ENCODE assay signal across 11 mouse cellular contexts in the genomic region with DNA sequence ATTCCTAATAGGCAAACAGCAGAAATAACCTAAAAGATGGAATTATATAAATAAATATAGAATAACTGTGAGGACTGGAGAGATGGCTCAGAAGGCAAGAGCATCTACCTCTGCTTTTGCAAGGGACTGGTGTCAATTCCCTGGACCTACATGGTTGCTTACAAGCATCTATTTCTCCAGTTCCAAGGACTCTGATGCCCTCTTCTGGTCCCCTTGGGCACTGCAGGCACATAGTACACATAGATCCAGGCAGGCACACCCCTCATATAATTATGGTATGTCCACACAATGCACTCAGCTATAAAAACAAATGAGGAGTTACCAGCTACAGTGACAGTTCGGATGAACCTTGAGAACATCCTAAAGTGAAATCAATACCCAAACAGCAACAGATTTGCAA. TPM values are rescaled to one million over a fixed set of nuclear protein-coding genes. Genes with fewer than 3 reads are reported as not detected.
A peak's percentile ranks its signal among the peaks of the same experiment; 100 is the strongest.
DNase-seq lines count a peak whose midpoint lies in the region; ATAC-seq and TF ChIP-seq lines count a peak whose summit lies in the region.
"Had no signal": no experiment of that assay in that cellular context is flagged by ENCODE, and none has a peak within 500 bp of the region (broad histone marks: within the 10 kb centered on the region; RNA-seq: fewer than 3 reads in every experiment).

No protein-coding gene starts in this region.

- no peaks in the 10 kb centered on the region for H3K27me3 ChIP-seq in intestine, postnatal 0 days (replicated peaks; ENCODE audit: control insufficient read depth, insufficient read depth, low read length)
- H3K27me3 ChIP-seq in intestine, embryonic 16.5 days (replicated peaks; ENCODE audit: control insufficient read depth, insufficient read depth, low read length), result peaks cover 3% of the 10 kb centered on the region; the same call in 1 of the 2 replicates
- no peaks in the 10 kb centered on the region for H3K27me3 ChIP-seq in MEL (ENCODE audit: control insufficient read depth in 1 of 2, insufficient read depth in 2 of 2, low read length in 2 of 2)
- H3K27me3 ChIP-seq: forebrain, embryonic 15.5 days had no signal

- no peak overlapping the region for H3K9ac ChIP-seq in intestine, postnatal 0 days (ENCODE audit: low read depth, low read length)
- no peak overlapping the region for H3K9ac ChIP-seq in intestine, embryonic 16.5 days (ENCODE audit: low read depth, low read length)
- H3K9ac ChIP-seq in MEL (ENCODE audit: control insufficient read depth, low read depth, low read length, poor library complexity, severe bottlenecking), result no peak overlapping the region
- H3K9ac ChIP-seq: forebrain, embryonic 15.5 days had no signal

- peak; percentile 56 for TF ChIP-seq CTCF in intestine, postnatal 0 days (IDR thresholded peaks at IDR 0.05; ENCODE audit: low read depth)
- TF ChIP-seq CTCF in MEL (IDR thresholded peaks at IDR 0.05 in 2 of 3, conservative IDR thresholded peaks at IDR 0.05 in 1 of 3; ENCODE audit: control insufficient read depth in 1 of 3, insufficient read depth in 1 of 3, low read depth in 2 of 3, low read length in 3 of 3, poor library complexity in 1 of 3, severe bottlenecking in 1 of 3), result peak; percentile 47 to 52 (median 51)

- no peaks in the 10 kb centered on the region for H3K9me3 ChIP-seq in intestine, postnatal 0 days (ENCODE audit: control insufficient read depth)
- H3K9me3 ChIP-seq in intestine, embryonic 16.5 days (ENCODE audit: control insufficient read depth, low read length), result peaks cover 9% of the 10 kb centered on the region; the same call in 1 of the 2 replicates
- H3K9me3 ChIP-seq in MEL (replicated peaks; ENCODE audit: insufficient read depth, low read length), result no peaks in the 10 kb centered on the region
- H3K9me3 ChIP-seq: forebrain, embryonic 15.5 days had no signal

- H3K79me2 ChIP-seq in MEL (ENCODE audit: control insufficient read depth, insufficient read depth, low read length, poor library complexity), result no peaks in the 10 kb centered on the region

- peak; percentile 22 for TF ChIP-seq RAD21 in MEL (IDR thresholded peaks at IDR 0.05; ENCODE audit: low read depth, low read length)

- ATAC-seq in intestine, postnatal 0 days, result no peak
- no peak for ATAC-seq in intestine, embryonic 16.5 days
- ATAC-seq: forebrain, embryonic 15.5 days had no signal

- no peak overlapping the region for H3K4me3 ChIP-seq in intestine, postnatal 0 days (ENCODE audit: low read depth, low read length)
- H3K4me3 ChIP-seq in intestine, embryonic 16.5 days (ENCODE audit: low read length), result no peak overlapping the region
- H3K4me3 ChIP-seq in MEL (ENCODE audit: control insufficient read depth in 1 of 2, insufficient read depth in 1 of 2, low read depth in 2 of 2, low read length in 2 of 2), result no peak overlapping the region
- H3K4me3 ChIP-seq: forebrain, embryonic 15.5 days had no signal

- intact Hi-C loops in heart, postnatal 36 days (cut with DNase I), result no loop called here

- WGBS in intestine, postnatal 0 days, result 94% methylated on average over 1 of the region's 1 CpGs
- 97% methylated on average over 1 of the region's 1 CpGs for WGBS in intestine, embryonic 16.5 days

- H3K4me2 ChIP-seq in intestine, postnatal 0 days (replicated peaks; ENCODE audit: low read depth), result no peak overlapping the region
- no peak overlapping the region for H3K4me2 ChIP-seq in intestine, embryonic 16.5 days (ENCODE audit: low read depth, low read length)
- H3K4me2 ChIP-seq: forebrain, embryonic 15.5 days had no signal

- TF ChIP-seq POLR2A in MEL (IDR thresholded peaks at IDR 0.05; ENCODE audit: control insufficient read depth in 1 of 2, insufficient read depth in 1 of 2, low read depth in 1 of 2, low read length in 2 of 2, poor library complexity in 1 of 2), result no peak

- peak; percentile 30 for DNase-seq in retina, postnatal 1 day
- DNase-seq in retina, embryonic 14.5 days (ENCODE audit: low spot score), result no peak
- DNase-seq in MEL (ENCODE audit: low read depth, low spot score), result peak; percentile 61
- peak; percentile 59 for DNase-seq in naive thymus-derived CD4-positive, alpha-beta T cell, adult 2 months (ENCODE audit: low read depth)
- no peak for DNase-seq in frontal cortex, postnatal 36 days (ENCODE audit: low spot score in 2 of 2)
- no peak for DNase-seq in heart, postnatal 36 days
- DNase-seq: heart, postnatal 10 days; kidney, adult 9 months had no signal

- no peaks in the 10 kb centered on the region; the same call in 1 of the 2 replicates for H3K4me1 ChIP-seq in intestine, postnatal 0 days (replicated peaks; ENCODE audit: control insufficient read depth, insufficient read depth, low read length)
- peaks cover 14% of the 10 kb centered on the region for H3K4me1 ChIP-seq in intestine, embryonic 16.5 days (ENCODE audit: control insufficient read depth, insufficient read depth, low read length)
- peaks cover 0 to 4% of the 10 kb centered on the region in 2 experiments; a peak in 2 of 4 replicates for H3K4me1 ChIP-seq in MEL (ENCODE audit: control insufficient read depth in 1 of 2, insufficient read depth in 2 of 2, low read length in 2 of 2)

- TF ChIP-seq EP300 in MEL (IDR thresholded peaks at IDR 0.05; ENCODE audit: low read depth in 1 of 2, low read length in 2 of 2), result no peak

- H3K36me3 ChIP-seq in intestine, postnatal 0 days (ENCODE audit: control insufficient read depth, insufficient read depth), result no peaks in the 10 kb centered on the region
- H3K36me3 ChIP-seq in intestine, embryonic 16.5 days (ENCODE audit: control insufficient read depth, insufficient read depth, low read length), result no peaks in the 10 kb centered on the region
- H3K36me3 ChIP-seq in MEL (ENCODE audit: control insufficient read depth in 1 of 2, insufficient read depth in 2 of 2, low read length in 2 of 2), result no peaks in the 10 kb centered on the region

- no peak overlapping the region for H3K27ac ChIP-seq in intestine, postnatal 0 days (ENCODE audit: low read depth, low read length)
- H3K27ac ChIP-seq in intestine, embryonic 16.5 days (ENCODE audit: low read length), result no peak overlapping the region
- H3K27ac ChIP-seq in MEL (ENCODE audit: control insufficient read depth, low read depth, low read length), result no peak overlapping the region
- H3K27ac ChIP-seq: forebrain, embryonic 15.5 days had no signal

TF ChIP-seq in MEL, 35 proteins besides CTCF, POLR2A, EP300 and RAD21:
- TF ChIP-seq SMC3 (IDR thresholded peaks at IDR 0.05; ENCODE audit: low read depth, low read length), result peak; percentile 28; the same call in 1 of the 2 replicates
- no peak for TF ChIP-seq MAZ (IDR thresholded peaks at IDR 0.05; ENCODE audit: low read depth, low read length)
- TF ChIP-seq SIN3A (IDR thresholded peaks at IDR 0.05; ENCODE audit: low read length), result no peak
- TF ChIP-seq ZNF384 (IDR thresholded peaks at IDR 0.05; ENCODE audit: low read depth, low read length), result no peak

RNA-seq across cellular contexts. Expression of a gene that starts 3.5 kb away (rescaled TPM):
- polyA plus RNA-seq in intestine, postnatal 0 days (2015; fragmentation: Nextera tagmentation; extraction: Ambion mirVana), result 2.0 and 2.4 TPM in 2 replicates
- 4.1 and 4.6 TPM in 2 replicates for polyA plus RNA-seq in intestine, embryonic 16.5 days (2015; fragmentation: Nextera tagmentation; extraction: Ambion mirVana)
- total RNA-seq in MEL (2012; rRNA removed), result 0.96 and 1.4 TPM in 2 replicates
- 1 to 10 TPM in 1 of 2 experiments, not detected in 1; 2.6 TPM for polyA plus RNA-seq in MEL (2012; ENCODE audit: insufficient read depth in 1 of 2, insufficient read length in 2 of 2, low read depth in 1 of 2, low replicate concordance in 2 of 2, missing spikeins in 1 of 2)
- total RNA-seq in heart, postnatal 36 days (2021), result under 1 TPM; 0.51 to 0.80 TPM

RNA-seq across cellular contexts. Expression of a gene that starts 10.5 kb away (rescaled TPM):
- polyA plus RNA-seq in intestine, postnatal 0 days (2015; fragmentation: Nextera tagmentation; extraction: Ambion mirVana), result 18.1 and 18.5 TPM in 2 replicates
- polyA plus RNA-seq in intestine, embryonic 16.5 days (2015; fragmentation: Nextera tagmentation; extraction: Ambion mirVana), result 31.8 and 33.6 TPM in 2 replicates
- 7.4 and 9.2 TPM in 2 replicates for total RNA-seq in MEL (2012; rRNA removed)
- 10 to 100 TPM in 1 of 2 experiments, not detected in 1; 14.1 TPM for polyA plus RNA-seq in MEL (2012; ENCODE audit: insufficient read depth in 1 of 2, insufficient read length in 2 of 2, low read depth in 1 of 2, low replicate concordance in 2 of 2, missing spikeins in 1 of 2)
- 1 to 10 TPM; 7.2 to 8.6 TPM for total RNA-seq in heart, postnatal 36 days (2021)

RNA-seq across cellular contexts. Expression of a gene that starts 26.5 kb away (rescaled TPM):
- polyA plus RNA-seq in intestine, postnatal 0 days (2015; fragmentation: Nextera tagmentation; extraction: Ambion mirVana), result 14.4 and 18.5 TPM in 2 replicates
- 15.3 and 15.4 TPM in 2 replicates for polyA plus RNA-seq in intestine, embryonic 16.5 days (2015; fragmentation: Nextera tagmentation; extraction: Ambion mirVana)
- 65.1 and 75.2 TPM in 2 replicates for total RNA-seq in MEL (2012; rRNA removed)
- 100 to 1,000 TPM in 1 of 2 experiments, not detected in 1; 105 TPM for polyA plus RNA-seq in MEL (2012; ENCODE audit: insufficient read depth in 1 of 2, insufficient read length in 2 of 2, low read depth in 1 of 2, low replicate concordance in 2 of 2, missing spikeins in 1 of 2)
- total RNA-seq in heart, postnatal 36 days (2021), result 10 to 100 TPM; 47.5 to 50.4 TPM

RNA-seq across cellular contexts. Expression of a gene that starts 47.8 kb away (rescaled TPM):
- polyA plus RNA-seq in intestine, postnatal 0 days (2015; fragmentation: Nextera tagmentation; extraction: Ambion mirVana), result 81.5 and 87.8 TPM in 2 replicates
- polyA plus RNA-seq in intestine, embryonic 16.5 days (2015; fragmentation: Nextera tagmentation; extraction: Ambion mirVana), result 46.7 and 52.9 TPM in 2 replicates
- 18.5 and 21.1 TPM in 2 replicates for total RNA-seq in MEL (2012; rRNA removed)
- 10 to 100 TPM in 1 of 2 experiments, not detected in 1; 40.4 TPM for polyA plus RNA-seq in MEL (2012; ENCODE audit: insufficient read depth in 1 of 2, insufficient read length in 2 of 2, low read depth in 1 of 2, low replicate concordance in 2 of 2, missing spikeins in 1 of 2)
- 10 to 100 TPM; 11.9 to 13.7 TPM for total RNA-seq in heart, postnatal 36 days (2021)

Comparison
In these comparisons a context has a peak if more than half of its experiments do, and no peak if none do; other contexts are left out.
1. DNase-seq: peak in retina, postnatal 1 day (single experiment), MEL (single experiment) and naive thymus-derived CD4-positive, alpha-beta T cell, adult 2 months (single experiment); none in retina, embryonic 14.5 days (single experiment), frontal cortex, postnatal 36 days (0 of 2) and heart, postnatal 36 days (0 of 2).